Mouse (Mus musculus): ENCODE measurements around the gene Gprin2. TPM values are rescaled to one million over a fixed set of nuclear protein-coding genes. Genes with fewer than 3 reads are reported as not detected.

The Gprin2 gene
- polyA plus RNA-seq, 1 experiment from 2014 or later: 1.2 TPM

Other genes starting within 250 kb of the Gprin2 start
- not detected in 2 replicates for gene Rbp3, start 247.7 kb downstream of the Gprin2 start, polyA plus RNA-seq (2016; fragmentation: Nextera tagmentation; extraction: Ambion mirVana)
- 0.16 and 0.45 TPM in 2 replicates for gene Zfp488, start 222.9 kb downstream of the Gprin2 start, polyA plus RNA-seq (2016; fragmentation: Nextera tagmentation; extraction: Ambion mirVana)
- gene Gm30083, start 186.5 kb downstream of the Gprin2 start, polyA plus RNA-seq (2016; fragmentation: Nextera tagmentation; extraction: Ambion mirVana): not detected in 2 replicates
- gene Gm5460, start 184.9 kb downstream of the Gprin2 start, polyA plus RNA-seq (2016; fragmentation: Nextera tagmentation; extraction: Ambion mirVana): not detected in 2 replicates
- not detected in 2 replicates for gene Antxrl, start 148.9 kb downstream of the Gprin2 start, polyA plus RNA-seq (2016; fragmentation: Nextera tagmentation; extraction: Ambion mirVana)
- gene Anxa8, start 115.7 kb downstream of the Gprin2 start, polyA plus RNA-seq (2016; fragmentation: Nextera tagmentation; extraction: Ambion mirVana): 1.3 and 1.7 TPM in 2 replicates
- gene A630023A22Rik, start 98.9 kb downstream of the Gprin2 start, polyA plus RNA-seq (2016; fragmentation: Nextera tagmentation; extraction: Ambion mirVana): not detected in 2 replicates
- gene Npy4r, start 49.2 kb downstream of the Gprin2 start, polyA plus RNA-seq (2016; fragmentation: Nextera tagmentation; extraction: Ambion mirVana): not detected in 2 replicates
- gene Syt15, start 17.9 kb upstream of the Gprin2 start, polyA plus RNA-seq (2016; fragmentation: Nextera tagmentation; extraction: Ambion mirVana): 0.14 and 0.17 TPM in 2 replicates
- 6.1 and 10.0 TPM in 2 replicates for gene Shld2, start 108.8 kb upstream of the Gprin2 start, polyA plus RNA-seq (2016; fragmentation: Nextera tagmentation; extraction: Ambion mirVana)
- 77.9 and 82.0 TPM in 2 replicates for gene Glud1, start 109.1 kb upstream of the Gprin2 start, polyA plus RNA-seq (2016; fragmentation: Nextera tagmentation; extraction: Ambion mirVana)
- gene Fam25c, start 153.8 kb upstream of the Gprin2 start, polyA plus RNA-seq (2016; fragmentation: Nextera tagmentation; extraction: Ambion mirVana): not detected in 2 replicates
- 51.0 and 125 TPM in 2 replicates for gene Sncg, start 173.1 kb upstream of the Gprin2 start, polyA plus RNA-seq (2016; fragmentation: Nextera tagmentation; extraction: Ambion mirVana)
- gene Mmrn2, start 173.8 kb upstream of the Gprin2 start, polyA plus RNA-seq (2016; fragmentation: Nextera tagmentation; extraction: Ambion mirVana): 7.0 and 8.5 TPM in 2 replicates

Measured in hindbrain, embryonic 10.5 days (tissue).